Mouse (Mus musculus): ENCODE measurements at regions not wholly inside any gene's neighbourhood (a gene's known extent, or its start where the extent isn't known, plus 50 kb on each side); places are given as distances from the start of the nearest gene placed in this dataset.

- DNase-seq (ENCODE audit: extremely low read depth, low read depth), result no peak
Measured at GRCm38 (mm10) chr9:87649015-87649978, 81.8 kb downstream of the Tbx18 start.

GRCm38 (mm10) chr9:87648317-87648716 is 82.7 kb downstream of the Tbx18 start:
- DNase-seq (ENCODE audit: extremely low read depth, low read depth), result no peak

- DNase-seq (ENCODE audit: extremely low read depth, low read depth), result no peak
Measured at GRCm38 (mm10) chr9:87645032-87645431, 86.0 kb downstream of the Tbx18 start.

GRCm38 (mm10) chr9:87633863-87634630 is 97.0 kb downstream of the Tbx18 start:
- DNase-seq (ENCODE audit: extremely low read depth, low read depth), result no peak

GRCm38 (mm10) chr9:87626432-87626831 is 104.6 kb downstream of the Tbx18 start:
- no peak for DNase-seq (ENCODE audit: extremely low read depth, low read depth)

GRCm38 (mm10) chr9:87618238-87618673 is 112.8 kb downstream of the Tbx18 start:
- DNase-seq (ENCODE audit: extremely low read depth, low read depth), result no peak

- DNase-seq (ENCODE audit: extremely low read depth, low read depth), result no peak
Measured at GRCm38 (mm10) chr9:87607878-87608631, 123.0 kb downstream of the Tbx18 start.

- no peak for DNase-seq (ENCODE audit: extremely low read depth, low read depth)
Measured at GRCm38 (mm10) chr9:87575591-87575990, 155.5 kb downstream of the Tbx18 start.

GRCm38 (mm10) chr9:87574250-87574864 is 156.7 kb downstream of the Tbx18 start:
- DNase-seq (ENCODE audit: extremely low read depth, low read depth), result no peak

- no peak for DNase-seq (ENCODE audit: extremely low read depth, low read depth)
Measured at GRCm38 (mm10) chr9:87563244-87563643, 167.8 kb downstream of the Tbx18 start.

GRCm38 (mm10) chr9:87562796-87563195 is 168.3 kb downstream of the Tbx18 start:
- DNase-seq (ENCODE audit: extremely low read depth, low read depth), result no peak

- no peak for DNase-seq (ENCODE audit: extremely low read depth, low read depth)
Measured at GRCm38 (mm10) chr9:87557841-87558240, 173.2 kb downstream of the Tbx18 start.

GRCm38 (mm10) chr9:87556953-87557394 is 174.1 kb downstream of the Tbx18 start:
- no peak for DNase-seq (ENCODE audit: extremely low read depth, low read depth)

- DNase-seq (ENCODE audit: extremely low read depth, low read depth), result no peak
Measured at GRCm38 (mm10) chr9:87556552-87556951, 174.5 kb downstream of the Tbx18 start.

GRCm38 (mm10) chr9:87533182-87533581 is 197.9 kb downstream of the Tbx18 start:
- DNase-seq (ENCODE audit: extremely low read depth, low read depth), result no peak

GRCm38 (mm10) chr9:87529908-87530307 is 201.2 kb downstream of the Tbx18 start:
- DNase-seq (ENCODE audit: extremely low read depth, low read depth), result no peak

- DNase-seq (ENCODE audit: extremely low read depth, low read depth), result no peak
Measured at GRCm38 (mm10) chr9:87524890-87525684, 206.0 kb downstream of the Tbx18 start.

- no peak for DNase-seq (ENCODE audit: extremely low read depth, low read depth)
Measured at GRCm38 (mm10) chr9:87510683-87511082, 220.4 kb downstream of the Tbx18 start.

GRCm38 (mm10) chr9:87504673-87505385 is 226.2 kb downstream of the Tbx18 start:
- DNase-seq (ENCODE audit: extremely low read depth, low read depth), result no peak

Data from MEL-GATA-1-ER (cell line).